Mouse (Mus musculus) myocyte (in vitro differentiated cells): Measurements from ENCODE around the gene Pard3. TPM values are rescaled to one million over a fixed set of nuclear protein-coding genes. Genes with fewer than 3 reads are reported as not detected.

Experiments used
- H3K27me3 ChIP-seq: one replicate; pipeline ENCODE4 v1.6.1; 2011; ENCODE audit not compliant: control insufficient read depth, insufficient read depth, insufficient read length
- H3K36me3 ChIP-seq: one replicate; pipeline ENCODE4 v1.6.1; 2011; ENCODE audit not compliant: control insufficient read depth, insufficient read depth
- H3K4me2 ChIP-seq: one replicate; pipeline ENCODE4 v1.6.1; 2011; ENCODE audit warnings: low read depth, control low read depth
- H3K4me3 ChIP-seq: one replicate; pipeline ENCODE4 v1.5.1; 2011; ENCODE audit warnings: mild to moderate bottlenecking, control low read depth, moderate library complexity
- H3K79me2 ChIP-seq: one replicate; pipeline ENCODE4 v1.6.1; 2011; ENCODE audit not compliant: control insufficient read depth, insufficient read depth
- H3ac ChIP-seq: one replicate; pipeline ENCODE4 v1.6.1; 2011; ENCODE audit not compliant: control insufficient read depth, insufficient read length
- CEBPB ChIP-seq: IDR thresholded peaks from 2 replicates; pipeline ENCODE4 v1.6.1; 2011; ENCODE audit warnings: mild to moderate bottlenecking, moderate library complexity; ENCODE audit not compliant: poor library complexity, insufficient read depth, severe bottlenecking
- E2F4 ChIP-seq: IDR thresholded peaks from one replicate; pipeline ENCODE4 v1.6.1; 2011; ENCODE audit warnings: mild to moderate bottlenecking, control low read depth, moderate library complexity; ENCODE audit not compliant: insufficient read depth
- MAX ChIP-seq: IDR thresholded peaks from one replicate; pipeline ENCODE4 v1.6.1; 2011; ENCODE audit warnings: low read depth, mild to moderate bottlenecking, control low read depth
- MYOD1 ChIP-seq, 3 experiments: IDR thresholded peaks; one replicate each; pipeline ENCODE4 v1.6.1; 2011; ENCODE audit warnings: control low read depth in 2 of 3, low read depth in 2 of 3, mild to moderate bottlenecking in 2 of 3, moderate library complexity in 1 of 3; ENCODE audit not compliant: insufficient read length in 2 of 3, control insufficient read depth in 1 of 3
- MYOG ChIP-seq, 3 experiments: IDR thresholded peaks; one replicate each; pipeline ENCODE4 v1.6.1; 2011; ENCODE audit warnings: control low read depth in 2 of 3, low read depth in 2 of 3, mild to moderate bottlenecking in 2 of 3; ENCODE audit not compliant: insufficient read length in 2 of 3, control insufficient read depth in 1 of 3, insufficient read depth in 1 of 3
- POLR2A ChIP-seq: IDR thresholded peaks from one replicate; pipeline ENCODE4 v1.6.1; 2011; ENCODE audit warnings: low read depth, mild to moderate bottlenecking, control low read depth, moderate library complexity; ENCODE audit not compliant: insufficient read length
- POLR2AphosphoS2 ChIP-seq: IDR thresholded peaks from one replicate; pipeline ENCODE4 v1.6.1; 2011; ENCODE audit warnings: low read depth, control low read depth; ENCODE audit not compliant: insufficient read length
- REST ChIP-seq: IDR thresholded peaks from one replicate; pipeline ENCODE4 v1.6.1; 2011; ENCODE audit warnings: mild to moderate bottlenecking, control low read depth, moderate library complexity; ENCODE audit not compliant: insufficient read depth, insufficient read length
- SRF ChIP-seq: IDR thresholded peaks from one replicate; pipeline ENCODE4 v1.6.1; 2011; ENCODE audit warnings: low read depth; ENCODE audit not compliant: control insufficient read depth, insufficient read length
- TCF12 ChIP-seq: IDR thresholded peaks from one replicate; pipeline ENCODE4 v1.6.1; 2011; ENCODE audit warnings: mild to moderate bottlenecking, control low read depth; ENCODE audit not compliant: poor library complexity, insufficient read depth, severe bottlenecking
- TCF3 ChIP-seq: IDR thresholded peaks from one replicate; pipeline ENCODE4 v1.6.1; 2011; ENCODE audit warnings: low read depth, control low read depth; ENCODE audit not compliant: insufficient read length
- USF1 ChIP-seq: IDR thresholded peaks from one replicate; pipeline ENCODE4 v1.6.1; 2011; ENCODE audit warnings: low read depth, mild to moderate bottlenecking, control low read depth, moderate library complexity
- polyA plus RNA-seq: library from polyadenylated mRNA; unstranded; fragments of >200 nt; fragmentation: generic; extraction: Trizol; gene quantifications from one replicate; pipeline ENCODE4 v1.2.1, GENCODE M21; 2012; ENCODE audit warnings: missing spikeins

Pard3 gene
- polyA plus RNA-seq, 1 experiment, result 24.3 TPM

GRCm38 (mm10) chr8:127555795-127556194 is 492.1 kb downstream of the Pard3 start:
- Histone ChIP-seq H3ac (no peak overlapping the region), H3K4me3 (no peak overlapping the region), H3K36me3 (no peaks in the 10 kb centered on the region), H3K27me3 (no peaks in the 10 kb centered on the region), H3K79me2 (no peaks in the 10 kb centered on the region), H3K4me2 (no peak overlapping the region)
- no peak for TF ChIP-seq POLR2AphosphoS2
- TF ChIP-seq MAX, result no peak
- no peak for TF ChIP-seq TCF3
- no peak for TF ChIP-seq MYOD1 (IDR thresholded peaks at IDR 0.05; ENCODE audit: control insufficient read depth in 1 of 3, insufficient read length in 2 of 3, low read depth in 2 of 3)
- no peak for TF ChIP-seq E2F4
- no peak for TF ChIP-seq CEBPB
- TF ChIP-seq POLR2A, result no peak
- TF ChIP-seq TCF12, result no peak
- TF ChIP-seq SRF, result no peak
- TF ChIP-seq USF1, result no peak
- TF ChIP-seq REST, result no peak
- no peak for TF ChIP-seq MYOG (IDR thresholded peaks at IDR 0.05; ENCODE audit: control insufficient read depth in 1 of 3, insufficient read depth in 1 of 3, insufficient read length in 2 of 3, low read depth in 2 of 3)

- Histone ChIP-seq H3K27me3 (no peaks in the 10 kb centered on the region), H3K36me3 (no peaks in the 10 kb centered on the region), H3K79me2 (no peaks in the 10 kb centered on the region), H3ac (no peak overlapping the region), H3K4me2 (no peak overlapping the region), H3K4me3 (no peak overlapping the region)
- TF ChIP-seq CEBPB, result no peak
- TF ChIP-seq MAX, result no peak
- TF ChIP-seq MYOD1 (IDR thresholded peaks at IDR 0.05; ENCODE audit: control insufficient read depth in 1 of 3, insufficient read length in 2 of 3, low read depth in 2 of 3), result no peak
- TF ChIP-seq POLR2AphosphoS2, result no peak
- TF ChIP-seq TCF12, result no peak
These were observed 493.3 kb downstream of the Pard3 start for GRCm38 (mm10) chr8:127556964-127557363.

GRCm38 (mm10) chr8:127557566-127557965 is 493.9 kb downstream of the Pard3 start:
- TF ChIP-seq USF1 (no peak), MYOG (IDR thresholded peaks at IDR 0.05; ENCODE audit: control insufficient read depth in 1 of 3, insufficient read depth in 1 of 3, insufficient read length in 2 of 3, low read depth in 2 of 3) (no peak), MYOD1 (IDR thresholded peaks at IDR 0.05; ENCODE audit: control insufficient read depth in 1 of 3, insufficient read length in 2 of 3, low read depth in 2 of 3) (no peak), SRF (no peak), POLR2A (no peak), TCF3 (no peak), E2F4 (no peak), TCF12 (no peak), POLR2AphosphoS2 (no peak), REST (no peak), MAX (no peak)
- Histone ChIP-seq H3ac (no peak overlapping the region), H3K4me2 (no peak overlapping the region), H3K4me3 (no peak overlapping the region), H3K36me3 (no peaks in the 10 kb centered on the region), H3K27me3 (no peaks in the 10 kb centered on the region), H3K79me2 (no peaks in the 10 kb centered on the region)

- no peak overlapping the region for H3K4me3 ChIP-seq
- no peak for TF ChIP-seq MAX
- no peak overlapping the region for H3ac ChIP-seq
- H3K27me3 ChIP-seq, result no peaks in the 10 kb centered on the region
- no peak overlapping the region for H3K4me2 ChIP-seq
- no peaks in the 10 kb centered on the region for H3K79me2 ChIP-seq
- H3K36me3 ChIP-seq, result no peaks in the 10 kb centered on the region
These were observed 499.9 kb downstream of the Pard3 start for GRCm38 (mm10) chr8:127563634-127564033.

- no peaks in the 10 kb centered on the region for H3K79me2 ChIP-seq
- H3K4me2 ChIP-seq, result no peak overlapping the region
- H3K4me3 ChIP-seq, result no peak overlapping the region
- TF ChIP-seq TCF12 (no peak), POLR2A (no peak), MAX (no peak), MYOD1 (IDR thresholded peaks at IDR 0.05; ENCODE audit: control insufficient read depth in 1 of 3, insufficient read length in 2 of 3, low read depth in 2 of 3) (no peak), E2F4 (no peak), POLR2AphosphoS2 (no peak), SRF (no peak), CEBPB (no peak), REST (no peak), MYOG (IDR thresholded peaks at IDR 0.05; ENCODE audit: control insufficient read depth in 1 of 3, insufficient read depth in 1 of 3, insufficient read length in 2 of 3, low read depth in 2 of 3) (no peak)
- H3ac ChIP-seq, result no peak overlapping the region
- H3K36me3 ChIP-seq, result no peaks in the 10 kb centered on the region
- H3K27me3 ChIP-seq, result no peaks in the 10 kb centered on the region
These were observed 500.7 kb downstream of the Pard3 start for GRCm38 (mm10) chr8:127564426-127564825.
